Mouse (Mus musculus): ENCODE data around the gene Cldn34b1. TPM values are rescaled to one million over a fixed set of nuclear protein-coding genes. Genes with fewer than 3 reads are reported as not detected.
"Not testable (repeated sequence)": the region's sequence is repeated elsewhere in the genome, so short reads cannot be mapped to it uniquely, and the experiment has no call there.

Cldn34b1 gene
- not detected in 2 replicates for polyA plus RNA-seq (2015; fragmentation: Nextera tagmentation; extraction: Ambion mirVana)

GRCm38 (mm10) chrX:154890167-154890566, at the start of gene Cldn34b1:
Cldn34b1 (minus strand) TSS chrX:154890267.
- not testable (repeated sequence) for ATAC-seq (ENCODE audit: low FRiP score, low TSS enrichment); H3K27ac ChIP-seq (replicated peaks); DNase-seq (ENCODE audit: low spot score); H3K36me3 ChIP-seq (ENCODE audit: control insufficient read depth, insufficient read depth, low read length); H3K4me2 ChIP-seq (replicated peaks; ENCODE audit: low read depth); H3K4me1 ChIP-seq (replicated peaks; ENCODE audit: control insufficient read depth, insufficient read depth); H3K9ac ChIP-seq (ENCODE audit: low read length); H3K27me3 ChIP-seq (ENCODE audit: control insufficient read depth, insufficient read depth, low read length); H3K4me3 ChIP-seq (ENCODE audit: low read depth, low read length); H3K9me3 ChIP-seq (ENCODE audit: control insufficient read depth, low read length)
- 85% methylated on average over 3 of the region's 3 CpGs for WGBS

- not testable (repeated sequence) for H3K4me3 ChIP-seq (ENCODE audit: low read depth, low read length); H3K4me2 ChIP-seq (replicated peaks; ENCODE audit: low read depth); H3K36me3 ChIP-seq (ENCODE audit: control insufficient read depth, insufficient read depth, low read length); H3K27me3 ChIP-seq (ENCODE audit: control insufficient read depth, insufficient read depth, low read length); H3K27ac ChIP-seq (replicated peaks); ATAC-seq (ENCODE audit: low FRiP score, low TSS enrichment); H3K9me3 ChIP-seq (ENCODE audit: control insufficient read depth, low read length); H3K9ac ChIP-seq (ENCODE audit: low read length); DNase-seq (ENCODE audit: low spot score); H3K4me1 ChIP-seq (replicated peaks; ENCODE audit: control insufficient read depth, insufficient read depth)
- 56% methylated on average over 1 of the region's 1 CpGs for WGBS
These were observed 45.8 kb upstream of the Cldn34b1 start, which contains the start of gene Magea6 for GRCm38 (mm10) chrX:154935887-154936286. Magea6 (minus strand) TSS chrX:154935987.

Other genes with a start within 250 kb of the Cldn34b1 start
- gene Magea6, start 45.7 kb upstream of the Cldn34b1 start, polyA plus RNA-seq (2015; fragmentation: Nextera tagmentation; extraction: Ambion mirVana): not detected in 2 replicates
- not detected in 2 replicates for gene Magea3, start 59.2 kb upstream of the Cldn34b1 start, polyA plus RNA-seq (2015; fragmentation: Nextera tagmentation; extraction: Ambion mirVana)
- gene Magea8, start 105.6 kb upstream of the Cldn34b1 start, polyA plus RNA-seq (2015; fragmentation: Nextera tagmentation; extraction: Ambion mirVana): not detected in 2 replicates
- not detected in 2 replicates for gene Magea5, start 172.9 kb upstream of the Cldn34b1 start, polyA plus RNA-seq (2015; fragmentation: Nextera tagmentation; extraction: Ambion mirVana)
- not detected in 2 replicates for gene Magea1, start 199.5 kb upstream of the Cldn34b1 start, polyA plus RNA-seq (2015; fragmentation: Nextera tagmentation; extraction: Ambion mirVana)
- not detected in 2 replicates for gene Magea2, start 203.4 kb upstream of the Cldn34b1 start, polyA plus RNA-seq (2015; fragmentation: Nextera tagmentation; extraction: Ambion mirVana)
- gene Cldn34b2, start 238.1 kb upstream of the Cldn34b1 start, polyA plus RNA-seq (2015; fragmentation: Nextera tagmentation; extraction: Ambion mirVana): not detected in 2 replicates

All from stomach, postnatal 0 days (tissue).